Mouse (Mus musculus): ENCODE data around the gene Arid3c. TPM values are rescaled to one million over a fixed set of nuclear protein-coding genes. Genes with fewer than 3 reads are reported as not detected.

Arid3c gene
- total and polyA plus RNA-seq, 3 experiments, result not detected

GRCm38 (mm10) chr4:41715596-41715995, 15.3 kb downstream of the Arid3c start:
- no peak overlapping the region for H3K9ac ChIP-seq (ENCODE audit: insufficient read depth, low read depth)
- peaks cover 48 to 80% of the 10 kb centered on the region in 2 experiments for H3K36me3 ChIP-seq (replicated peaks in 1 of 2; ENCODE audit: control insufficient read depth in 1 of 2, insufficient read depth in 1 of 2, low read length in 1 of 2)
- H3K4me2 ChIP-seq (ENCODE audit: insufficient read depth, low read depth, poor library complexity, severe bottlenecking), result no peak overlapping the region
- dilution Hi-C loops (cut with MboI; ENCODE audit: extremely low pct_ligation_motif_present, extremely low pct_unique_long_range_greater_than_20kb, low sequenced_read_pairs) (no loop called here), in situ Hi-C loops (cut with MboI; ENCODE audit: low pct_ligation_motif_present, low pct_unique_long_range_greater_than_20kb, low sequenced_read_pairs) (no loop called here)
- H3K27ac ChIP-seq (ENCODE audit: insufficient read depth, low read depth), result no peak overlapping the region
- no peak overlapping the region for H3K4me3 ChIP-seq (replicated peaks in 1 of 3; ENCODE audit: low read depth in 2 of 3, low read length in 2 of 3, poor library complexity in 1 of 3)
- H3K27me3 ChIP-seq (replicated peaks), result no peaks in the 10 kb centered on the region
- H3K4me1 ChIP-seq (ENCODE audit: control insufficient read depth in 1 of 2, insufficient read depth in 2 of 2), result peaks cover 8 to 22% of the 10 kb centered on the region in 2 experiments
- H3K9me3 ChIP-seq (replicated peaks; ENCODE audit: low read length), result no peaks in the 10 kb centered on the region
- peaks cover 7% of the 10 kb centered on the region; the same call in 1 of the 2 replicates for H3K79me2 ChIP-seq (replicated peaks; ENCODE audit: control insufficient read depth, extremely low read depth, insufficient read depth, poor library complexity, severe bottlenecking)
- DNase-seq (ENCODE audit: extremely low read depth), result no peak
- TF ChIP-seq RAD21 (IDR thresholded peaks at IDR 0.05; ENCODE audit: low read depth, low read length), result peak; percentile 53
- TF ChIP-seq MXI1 (IDR thresholded peaks at IDR 0.05; ENCODE audit: low read depth, low read length), result no peak
- TF ChIP-seq SMC3 (IDR thresholded peaks at IDR 0.05; ENCODE audit: low read depth, low read length), result peak; percentile 43
- TF ChIP-seq CTCF (conservative IDR thresholded peaks at IDR 0.05 in 1 of 2, IDR thresholded peaks at IDR 0.05 in 1 of 2; ENCODE audit: low read depth in 2 of 2, low read length in 2 of 2), result peak; percentile 11 to 62; a peak in 3 of 4 replicates

GRCm38 (mm10) chr4:41715082-41715481, 15.9 kb downstream of the Arid3c start:
- TF ChIP-seq MAFK (IDR thresholded peaks at IDR 0.05; ENCODE audit: insufficient replicate concordance, low read length) (no peak), EP300 (IDR thresholded peaks at IDR 0.05; ENCODE audit: low read length) (no peak), ZKSCAN1 (IDR thresholded peaks at IDR 0.05; ENCODE audit: borderline replicate concordance, low read depth, low read length) (no peak)
- no peaks in the 10 kb centered on the region for H3K27me3 ChIP-seq (replicated peaks)
- H3K27ac ChIP-seq (ENCODE audit: insufficient read depth, low read depth), result no peak overlapping the region
- DNase-seq (ENCODE audit: extremely low read depth), result no peak
- H3K4me3 ChIP-seq (replicated peaks in 1 of 3; ENCODE audit: low read depth in 2 of 3, low read length in 2 of 3, poor library complexity in 1 of 3), result no peak overlapping the region
- H3K4me1 ChIP-seq (ENCODE audit: control insufficient read depth in 1 of 2, insufficient read depth in 2 of 2), result peaks cover 8 to 22% of the 10 kb centered on the region in 2 experiments
- peaks cover 7% of the 10 kb centered on the region; the same call in 1 of the 2 replicates for H3K79me2 ChIP-seq (replicated peaks; ENCODE audit: control insufficient read depth, extremely low read depth, insufficient read depth, poor library complexity, severe bottlenecking)
- dilution Hi-C loops (cut with MboI; ENCODE audit: extremely low pct_ligation_motif_present, extremely low pct_unique_long_range_greater_than_20kb, low sequenced_read_pairs), result no loop called here
- H3K36me3 ChIP-seq (replicated peaks in 1 of 2; ENCODE audit: control insufficient read depth in 1 of 2, insufficient read depth in 1 of 2, low read length in 1 of 2), result peaks cover 45 to 75% of the 10 kb centered on the region in 2 experiments
- H3K9ac ChIP-seq (ENCODE audit: insufficient read depth, low read depth), result no peak overlapping the region
- no peaks in the 10 kb centered on the region for H3K9me3 ChIP-seq (replicated peaks; ENCODE audit: low read length)
- no peak overlapping the region for H3K4me2 ChIP-seq (ENCODE audit: insufficient read depth, low read depth, poor library complexity, severe bottlenecking)
- in situ Hi-C loops (cut with MboI; ENCODE audit: low pct_ligation_motif_present, low pct_unique_long_range_greater_than_20kb, low sequenced_read_pairs), result no loop called here

GRCm38 (mm10) chr4:41714276-41714675, 16.7 kb downstream of the Arid3c start:
- in situ Hi-C loops (cut with MboI; ENCODE audit: low pct_ligation_motif_present, low pct_unique_long_range_greater_than_20kb, low sequenced_read_pairs), result no loop called here
- H3K79me2 ChIP-seq (replicated peaks; ENCODE audit: control insufficient read depth, extremely low read depth, insufficient read depth, poor library complexity, severe bottlenecking), result peaks cover 7% of the 10 kb centered on the region; the same call in 1 of the 2 replicates
- dilution Hi-C loops (cut with MboI; ENCODE audit: extremely low pct_ligation_motif_present, extremely low pct_unique_long_range_greater_than_20kb, low sequenced_read_pairs), result no loop called here
- H3K4me2 ChIP-seq (ENCODE audit: insufficient read depth, low read depth, poor library complexity, severe bottlenecking), result no peak overlapping the region
- no peaks in the 10 kb centered on the region for H3K27me3 ChIP-seq (replicated peaks)
- DNase-seq (ENCODE audit: extremely low read depth), result no peak
- H3K4me3 ChIP-seq (replicated peaks in 1 of 3; ENCODE audit: low read depth in 2 of 3, low read length in 2 of 3, poor library complexity in 1 of 3), result no peak overlapping the region
- H3K4me1 ChIP-seq (ENCODE audit: control insufficient read depth in 1 of 2, insufficient read depth in 2 of 2), result peaks cover 8 to 22% of the 10 kb centered on the region in 2 experiments
- H3K9me3 ChIP-seq (replicated peaks; ENCODE audit: low read length), result no peaks in the 10 kb centered on the region
- peaks cover 37 to 67% of the 10 kb centered on the region in 2 experiments for H3K36me3 ChIP-seq (replicated peaks in 1 of 2; ENCODE audit: control insufficient read depth in 1 of 2, insufficient read depth in 1 of 2, low read length in 1 of 2)
- H3K27ac ChIP-seq (ENCODE audit: insufficient read depth, low read depth), result no peak overlapping the region
- H3K9ac ChIP-seq (ENCODE audit: insufficient read depth, low read depth), result no peak overlapping the region
- TF ChIP-seq GABPA (IDR thresholded peaks at IDR 0.05; ENCODE audit: insufficient replicate concordance, low read depth, low read length), result no peak
- no peak for TF ChIP-seq RCOR1 (conservative IDR thresholded peaks at IDR 0.05; ENCODE audit: low read depth, low read length)
- TF ChIP-seq MXI1 (IDR thresholded peaks at IDR 0.05; ENCODE audit: low read depth, low read length), result no peak
- no peak for TF ChIP-seq CHD2 (IDR thresholded peaks at IDR 0.05; ENCODE audit: low read length)
- TF ChIP-seq POLR2AphosphoS2 (IDR thresholded peaks at IDR 0.05; ENCODE audit: low read depth, low read length), result no peak
- no peak for TF ChIP-seq HCFC1 (IDR thresholded peaks at IDR 0.05; ENCODE audit: low read depth, low read length)
- TF ChIP-seq JUND (conservative IDR thresholded peaks at IDR 0.05; ENCODE audit: low read depth, low read length), result no peak
- TF ChIP-seq RAD21 (IDR thresholded peaks at IDR 0.05; ENCODE audit: low read depth, low read length), result peak; percentile 14
- no peak for TF ChIP-seq EP300 (IDR thresholded peaks at IDR 0.05; ENCODE audit: low read length)
- TF ChIP-seq POLR2A (IDR thresholded peaks at IDR 0.05; ENCODE audit: low read depth, low read length), result no peak
- no peak for TF ChIP-seq USF1 (IDR thresholded peaks at IDR 0.05; ENCODE audit: low read depth, low read length)
- no peak for TF ChIP-seq E2F4 (IDR thresholded peaks at IDR 0.05; ENCODE audit: insufficient replicate concordance, low read depth, low read length)
- no peak for TF ChIP-seq MYC (IDR thresholded peaks at IDR 0.05; ENCODE audit: low read depth, low read length)
- no peak for TF ChIP-seq IRF4 (IDR thresholded peaks at IDR 0.05; ENCODE audit: low read depth, low read length)
- TF ChIP-seq UBTF (IDR thresholded peaks at IDR 0.05; ENCODE audit: low read depth, low read length), result no peak
- TF ChIP-seq SMC3 (IDR thresholded peaks at IDR 0.05; ENCODE audit: low read depth, low read length), result peak; percentile 42
- peak; percentile 31 to 70; a peak in 3 of 4 replicates for TF ChIP-seq CTCF (conservative IDR thresholded peaks at IDR 0.05 in 1 of 2, IDR thresholded peaks at IDR 0.05 in 1 of 2; ENCODE audit: low read depth in 2 of 2, low read length in 2 of 2)
- no peak for TF ChIP-seq SIN3A (IDR thresholded peaks at IDR 0.05; ENCODE audit: low read length)
- TF ChIP-seq USF2 (conservative IDR thresholded peaks at IDR 0.05; ENCODE audit: low read depth, low read length), result no peak
- no peak for TF ChIP-seq ELF1 (IDR thresholded peaks at IDR 0.05; ENCODE audit: low read depth, low read length)
- no peak for TF ChIP-seq CHD1 (IDR thresholded peaks at IDR 0.05; ENCODE audit: low read depth, low read length)
- TF ChIP-seq ZC3H11A (IDR thresholded peaks at IDR 0.05; ENCODE audit: low read depth, low read length), result no peak
- no peak for TF ChIP-seq MEF2A (IDR thresholded peaks at IDR 0.05; ENCODE audit: borderline replicate concordance, low read depth, low read length)
- TF ChIP-seq PAX5 (IDR thresholded peaks at IDR 0.05; ENCODE audit: low read length), result no peak
- TF ChIP-seq ZKSCAN1 (IDR thresholded peaks at IDR 0.05; ENCODE audit: borderline replicate concordance, low read depth, low read length), result no peak

All from CH12.LX (cell line).